Mouse (Mus musculus): ENCODE results near the gene Cttnbp2. TPM values are rescaled to one million over a fixed set of nuclear protein-coding genes. Genes with fewer than 3 reads are reported as not detected.
"Not testable (repeated sequence)": the region's sequence is repeated elsewhere in the genome, so short reads cannot be mapped to it uniquely, and the experiment has no call there.

Gene Cttnbp2
- polyA plus RNA-seq, 1 experiment: 5.7 TPM

DNA sequence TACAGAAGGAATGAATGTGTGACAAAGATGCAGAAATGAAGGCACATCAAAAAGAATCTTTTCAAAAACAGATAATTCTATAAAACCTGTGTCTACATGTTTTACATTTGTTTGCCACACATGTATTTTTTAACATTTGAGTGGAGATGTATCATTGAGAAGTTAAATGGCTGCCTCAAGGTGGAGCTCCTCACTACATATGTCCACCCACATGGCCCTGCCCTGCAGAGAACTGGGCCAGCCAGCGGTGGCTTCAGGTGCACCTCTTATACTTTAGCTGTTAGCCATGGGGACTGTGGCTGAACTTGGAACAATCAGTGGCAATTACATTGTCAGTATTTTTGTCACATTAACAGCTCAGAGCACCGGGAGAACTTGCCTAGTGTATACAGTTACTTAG lies 133.3 kb downstream of the Cttnbp2 start:
- no peaks in the 10 kb centered on the region for H3K27me3 ChIP-seq (replicated peaks; ENCODE audit: control insufficient read depth, insufficient read depth, low read length)
- TF ChIP-seq POLR2A (IDR thresholded peaks at IDR 0.05; ENCODE audit: low read depth, low read length) (no peak), CTCF (conservative IDR thresholded peaks at IDR 0.05; ENCODE audit: insufficient read depth, insufficient read length, low read depth, low read length) (no peak)
- no peak overlapping the region for H3K27ac ChIP-seq (ENCODE audit: insufficient read depth, low read depth, low read length)
- no peak overlapping the region for H3K4me3 ChIP-seq (ENCODE audit: insufficient read depth, low read depth, low read length)
- WGBS: 92% methylated on average over 2 of the region's 2 CpGs
- DNase-seq: no peak
- no peaks in the 10 kb centered on the region for H3K36me3 ChIP-seq (ENCODE audit: control insufficient read depth, insufficient read depth, low read length)
- H3K4me1 ChIP-seq (ENCODE audit: control insufficient read depth, insufficient read depth, low read length): no peaks in the 10 kb centered on the region

- no peaks in the 10 kb centered on the region for H3K4me1 ChIP-seq (ENCODE audit: control insufficient read depth, insufficient read depth, low read length)
- no peak for TF ChIP-seq POLR2A (IDR thresholded peaks at IDR 0.05; ENCODE audit: low read depth, low read length)
- no peak for TF ChIP-seq CTCF (conservative IDR thresholded peaks at IDR 0.05; ENCODE audit: insufficient read depth, insufficient read length, low read depth, low read length)
- 61% methylated on average over 13 of the region's 13 CpGs for WGBS
- H3K36me3 ChIP-seq (ENCODE audit: control insufficient read depth, insufficient read depth, low read length): no peaks in the 10 kb centered on the region
- no peak for DNase-seq
- no peak overlapping the region for H3K4me3 ChIP-seq (ENCODE audit: insufficient read depth, low read depth, low read length)
- no peaks in the 10 kb centered on the region for H3K27me3 ChIP-seq (replicated peaks; ENCODE audit: control insufficient read depth, insufficient read depth, low read length)
- no peak overlapping the region for H3K27ac ChIP-seq (ENCODE audit: insufficient read depth, low read depth, low read length)
Observed at GRCm38 (mm10) chr6:18380300-18381202, 134.1 kb downstream of the Cttnbp2 start.

DNA sequence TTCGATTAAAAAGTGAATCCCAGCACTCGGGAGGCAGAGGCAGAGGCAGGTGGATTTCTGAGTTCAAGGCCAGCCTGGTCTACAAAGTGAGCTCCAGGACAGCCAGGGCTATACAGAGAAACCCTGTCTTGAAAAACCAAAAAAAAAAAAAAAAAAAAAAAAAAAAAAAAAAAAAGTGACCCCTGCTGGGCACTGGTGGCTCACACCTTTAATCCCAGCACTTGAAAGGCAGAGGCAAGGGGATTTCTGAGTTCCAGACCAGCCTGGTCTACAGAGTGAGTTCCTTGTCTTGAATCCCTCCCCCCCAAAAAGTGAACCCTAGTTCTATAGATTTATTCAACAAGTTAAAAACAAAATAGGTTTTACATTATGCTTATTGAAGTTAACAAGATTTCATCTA lies 136.9 kb downstream of the Cttnbp2 start:
- H3K36me3 ChIP-seq (ENCODE audit: control insufficient read depth, insufficient read depth, low read length); H3K27ac ChIP-seq (ENCODE audit: insufficient read depth, low read depth, low read length); H3K4me3 ChIP-seq (ENCODE audit: insufficient read depth, low read depth, low read length); DNase-seq; H3K4me1 ChIP-seq (ENCODE audit: control insufficient read depth, insufficient read depth, low read length); H3K27me3 ChIP-seq (replicated peaks; ENCODE audit: control insufficient read depth, insufficient read depth, low read length): not testable (repeated sequence)
- WGBS: 95% methylated on average over 2 of the region's 2 CpGs

DNA sequence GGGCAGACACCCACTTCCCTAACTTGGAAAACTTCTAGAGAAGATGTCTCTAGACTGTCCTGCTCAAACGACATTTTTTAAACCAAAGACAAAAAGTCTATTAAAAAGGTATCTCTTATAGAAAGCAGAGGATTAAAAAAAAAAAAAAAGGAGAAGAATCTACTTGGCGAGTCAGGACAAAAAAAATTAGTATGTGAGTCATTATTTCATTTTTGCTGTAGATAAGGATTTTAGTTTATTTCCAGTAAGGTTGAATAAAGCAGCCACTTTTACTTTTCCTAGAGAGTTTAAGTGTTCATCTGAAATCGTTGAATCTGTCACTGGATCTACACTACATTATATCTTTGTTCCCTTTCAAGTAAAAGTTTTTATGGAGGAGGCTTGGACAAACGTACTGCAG lies 139.9 kb downstream of the Cttnbp2 start:
- TF ChIP-seq CTCF (conservative IDR thresholded peaks at IDR 0.05; ENCODE audit: insufficient read depth, insufficient read length, low read depth, low read length) (no peak), POLR2A (IDR thresholded peaks at IDR 0.05; ENCODE audit: low read depth, low read length) (no peak)
- H3K27me3 ChIP-seq (replicated peaks; ENCODE audit: control insufficient read depth, insufficient read depth, low read length): no peaks in the 10 kb centered on the region
- 66% methylated on average over 4 of the region's 4 CpGs for WGBS

DNA sequence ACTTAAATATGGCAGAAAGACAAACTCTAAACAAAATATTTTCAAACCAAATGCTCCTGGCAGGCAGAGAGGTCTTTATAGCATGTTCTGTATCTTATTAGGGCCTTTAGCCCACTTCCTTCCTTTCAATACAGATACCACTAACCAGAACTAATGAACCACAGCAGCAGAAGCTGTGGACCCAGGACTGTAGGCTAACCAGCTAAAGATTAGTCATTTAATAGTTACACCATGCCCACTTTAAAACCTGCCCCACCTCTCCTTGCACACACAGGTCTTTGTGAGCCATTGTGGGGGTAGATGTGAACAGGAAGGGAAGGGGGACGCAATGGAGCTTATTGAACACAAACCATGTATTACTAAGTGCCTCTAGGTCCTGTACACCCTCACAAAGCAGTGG lies 141.0 kb downstream of the Cttnbp2 start:
- Histone ChIP-seq H3K27ac (ENCODE audit: insufficient read depth, low read depth, low read length) (no peak overlapping the region), H3K4me1 (ENCODE audit: control insufficient read depth, insufficient read depth, low read length) (no peaks in the 10 kb centered on the region; the same call in 1 of the 2 replicates), H3K27me3 (replicated peaks; ENCODE audit: control insufficient read depth, insufficient read depth, low read length) (no peaks in the 10 kb centered on the region), H3K36me3 (ENCODE audit: control insufficient read depth, insufficient read depth, low read length) (no peaks in the 10 kb centered on the region), H3K4me3 (ENCODE audit: insufficient read depth, low read depth, low read length) (no peak overlapping the region)
- 80% methylated on average over 1 of the region's 1 CpGs for WGBS
- TF ChIP-seq CTCF (conservative IDR thresholded peaks at IDR 0.05; ENCODE audit: insufficient read depth, insufficient read length, low read depth, low read length): no peak
- TF ChIP-seq POLR2A (IDR thresholded peaks at IDR 0.05; ENCODE audit: low read depth, low read length): no peak
- DNase-seq: no peak

More for the DNA sequence above, 139.9 kb downstream of the Cttnbp2 start:
- H3K27ac ChIP-seq (ENCODE audit: insufficient read depth, low read depth, low read length): no peak overlapping the region
- DNase-seq: no peak
- H3K4me3 ChIP-seq (ENCODE audit: insufficient read depth, low read depth, low read length): no peak overlapping the region
- H3K4me1 ChIP-seq (ENCODE audit: control insufficient read depth, insufficient read depth, low read length): no peaks in the 10 kb centered on the region; the same call in 1 of the 2 replicates
- no peaks in the 10 kb centered on the region for H3K36me3 ChIP-seq (ENCODE audit: control insufficient read depth, insufficient read depth, low read length)

GRCm38 (mm10) chr6:18372447-18373228 lies 142.0 kb downstream of the Cttnbp2 start:
- no peaks in the 10 kb centered on the region; the same call in 1 of the 2 replicates for H3K4me1 ChIP-seq (ENCODE audit: control insufficient read depth, insufficient read depth, low read length)
- H3K27ac ChIP-seq (ENCODE audit: insufficient read depth, low read depth, low read length): no peak overlapping the region
- no peak overlapping the region for H3K4me3 ChIP-seq (ENCODE audit: insufficient read depth, low read depth, low read length)
- DNase-seq: peak; percentile 79
- TF ChIP-seq POLR2A (IDR thresholded peaks at IDR 0.05; ENCODE audit: low read depth, low read length) (no peak), CTCF (conservative IDR thresholded peaks at IDR 0.05; ENCODE audit: insufficient read depth, insufficient read length, low read depth, low read length) (peak; percentile 74)
- H3K36me3 ChIP-seq (ENCODE audit: control insufficient read depth, insufficient read depth, low read length): no peaks in the 10 kb centered on the region
- 15% methylated on average over 7 of the region's 7 CpGs for WGBS
- no peaks in the 10 kb centered on the region for H3K27me3 ChIP-seq (replicated peaks; ENCODE audit: control insufficient read depth, insufficient read depth, low read length)

DNA sequence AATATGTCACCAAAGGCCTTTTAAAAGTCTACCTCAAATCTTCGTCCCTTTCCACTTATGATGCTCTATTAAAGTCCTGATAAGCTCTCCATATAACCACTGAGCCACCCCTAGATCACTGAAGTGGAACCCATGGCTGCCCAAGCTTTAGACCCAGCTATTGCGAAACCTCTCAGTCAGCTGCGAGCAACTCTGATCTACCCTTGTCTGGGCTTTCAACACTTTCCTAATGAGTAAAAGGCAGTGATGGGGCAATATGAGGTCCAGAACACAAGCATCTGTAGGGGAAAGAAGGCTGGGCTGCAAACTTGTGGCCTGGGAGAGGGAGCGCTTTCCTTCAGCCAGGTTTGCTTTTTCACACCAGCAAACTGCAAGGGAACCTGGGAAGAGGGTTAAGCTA lies 144.9 kb downstream of the Cttnbp2 start:
- Histone ChIP-seq H3K36me3 (ENCODE audit: control insufficient read depth, insufficient read depth, low read length) (no peaks in the 10 kb centered on the region), H3K4me3 (ENCODE audit: insufficient read depth, low read depth, low read length) (no peak overlapping the region), H3K4me1 (ENCODE audit: control insufficient read depth, insufficient read depth, low read length) (no peaks in the 10 kb centered on the region; the same call in 1 of the 2 replicates), H3K27ac (ENCODE audit: insufficient read depth, low read depth, low read length) (no peak overlapping the region), H3K27me3 (replicated peaks; ENCODE audit: control insufficient read depth, insufficient read depth, low read length) (no peaks in the 10 kb centered on the region)
- DNase-seq: no peak
- TF ChIP-seq CTCF (conservative IDR thresholded peaks at IDR 0.05; ENCODE audit: insufficient read depth, insufficient read length, low read depth, low read length) (no peak), POLR2A (IDR thresholded peaks at IDR 0.05; ENCODE audit: low read depth, low read length) (no peak)
- 83% methylated on average over 4 of the region's 4 CpGs for WGBS

Measured in kidney, adult 2 months (tissue).